Mouse (Mus musculus): ENCODE measurements around the gene Aifm2. TPM values are rescaled to one million over a fixed set of nuclear protein-coding genes. Genes with fewer than 3 reads are reported as not detected.

Aifm2 gene
- polyA plus RNA-seq, 2 experiments: 12.9 to 14.9 TPM

GRCm38 (mm10) chr10:61764689-61765088 is 49.6 kb downstream of the Aifm2 start:
- H3K4me1 ChIP-seq (ENCODE audit: control insufficient read depth, insufficient read depth, low read length): no peaks in the 10 kb centered on the region; the same call in 1 of the 2 replicates
- ATAC-seq (ENCODE audit: low FRiP score, low read depth) (peak; percentile 39; the same call in 1 of the 2 replicates), DNase-seq (ENCODE audit: low spot score) (no peak)
- no peak overlapping the region for H3K4me2 ChIP-seq (replicated peaks; ENCODE audit: low read depth, low read length, severe bottlenecking)
- H3K36me3 ChIP-seq (ENCODE audit: control insufficient read depth, insufficient read depth, low read length): peaks cover 14% of the 10 kb centered on the region
- no peaks in the 10 kb centered on the region for H3K27me3 ChIP-seq (ENCODE audit: control insufficient read depth, insufficient read depth, low read length)
- no peak overlapping the region for H3K27ac ChIP-seq (replicated peaks; ENCODE audit: low read depth, low read length)
- H3K9ac ChIP-seq (ENCODE audit: low read depth, low read length, severe bottlenecking): no peak overlapping the region
- no peaks in the 10 kb centered on the region for H3K9me3 ChIP-seq (ENCODE audit: control insufficient read depth, low read length)
- WGBS: 85% methylated on average over 8 of the region's 8 CpGs
- no peak for TF ChIP-seq POLR2A (IDR thresholded peaks at IDR 0.05; ENCODE audit: borderline replicate concordance, extremely low read depth, insufficient read depth, insufficient read length)
- no peak overlapping the region for H3K4me3 ChIP-seq (replicated peaks; ENCODE audit: low read length)

- TF ChIP-seq POLR2A (IDR thresholded peaks at IDR 0.05; ENCODE audit: borderline replicate concordance, extremely low read depth, insufficient read depth, insufficient read length): no peak
- Histone ChIP-seq H3K36me3 (ENCODE audit: control insufficient read depth, insufficient read depth, low read length) (peaks cover 17% of the 10 kb centered on the region), H3K4me1 (ENCODE audit: control insufficient read depth, insufficient read depth, low read length) (no peaks in the 10 kb centered on the region; the same call in 1 of the 2 replicates), H3K9ac (ENCODE audit: low read depth, low read length, severe bottlenecking) (no peak overlapping the region), H3K27me3 (ENCODE audit: control insufficient read depth, insufficient read depth, low read length) (no peaks in the 10 kb centered on the region), H3K4me3 (replicated peaks; ENCODE audit: low read length) (no peak overlapping the region), H3K4me2 (replicated peaks; ENCODE audit: low read depth, low read length, severe bottlenecking) (no peak overlapping the region), H3K9me3 (ENCODE audit: control insufficient read depth, low read length) (no peaks in the 10 kb centered on the region), H3K27ac (replicated peaks; ENCODE audit: low read depth, low read length) (no peak overlapping the region)
- DNase-seq (ENCODE audit: low spot score) (no peak), ATAC-seq (ENCODE audit: low FRiP score, low read depth) (no peak)
- 46% methylated on average over 5 of the region's 5 CpGs for WGBS
These were observed 50.5 kb downstream of the Aifm2 start for GRCm38 (mm10) chr10:61765558-61765957.

GRCm38 (mm10) chr10:61766806-61767205 is 51.7 kb downstream of the Aifm2 start:
- Histone ChIP-seq H3K27me3 (ENCODE audit: control insufficient read depth, insufficient read depth, low read length) (no peaks in the 10 kb centered on the region), H3K36me3 (ENCODE audit: control insufficient read depth, insufficient read depth, low read length) (peaks cover 17% of the 10 kb centered on the region), H3K4me1 (ENCODE audit: control insufficient read depth, insufficient read depth, low read length) (no peaks in the 10 kb centered on the region; the same call in 1 of the 2 replicates), H3K27ac (replicated peaks; ENCODE audit: low read depth, low read length) (no peak overlapping the region), H3K9me3 (ENCODE audit: control insufficient read depth, low read length) (no peaks in the 10 kb centered on the region), H3K4me2 (replicated peaks; ENCODE audit: low read depth, low read length, severe bottlenecking) (no peak overlapping the region), H3K9ac (ENCODE audit: low read depth, low read length, severe bottlenecking) (no peak overlapping the region), H3K4me3 (replicated peaks; ENCODE audit: low read length) (no peak overlapping the region)
- 62% methylated on average over 6 of the region's 6 CpGs for WGBS
- ATAC-seq (ENCODE audit: low FRiP score, low read depth) (no peak), DNase-seq (ENCODE audit: low spot score) (no peak)
- no peak for TF ChIP-seq POLR2A (IDR thresholded peaks at IDR 0.05; ENCODE audit: borderline replicate concordance, extremely low read depth, insufficient read depth, insufficient read length)

- Histone ChIP-seq H3K4me1 (ENCODE audit: control insufficient read depth, insufficient read depth, low read length) (peaks cover 17% of the 10 kb centered on the region), H3K4me3 (replicated peaks; ENCODE audit: low read length) (peak overlapping the region; percentile 92), H3K9ac (ENCODE audit: low read depth, low read length, severe bottlenecking) (peak overlapping the region; percentile 99), H3K27me3 (ENCODE audit: control insufficient read depth, insufficient read depth, low read length) (no peaks in the 10 kb centered on the region), H3K27ac (replicated peaks; ENCODE audit: low read depth, low read length) (peak overlapping the region; percentile 97; the same call in 1 of the 2 replicates), H3K4me2 (replicated peaks; ENCODE audit: low read depth, low read length, severe bottlenecking) (peak overlapping the region; percentile 72), H3K9me3 (ENCODE audit: control insufficient read depth, low read length) (no peaks in the 10 kb centered on the region), H3K36me3 (ENCODE audit: control insufficient read depth, insufficient read depth, low read length) (peaks cover 3% of the 10 kb centered on the region; the same call in 1 of the 2 replicates)
- TF ChIP-seq POLR2A (IDR thresholded peaks at IDR 0.05; ENCODE audit: borderline replicate concordance, extremely low read depth, insufficient read depth, insufficient read length): no peak
- whole genome bisulfite sequencing: 25% methylated on average over 8 of the region's 9 CpGs
- ATAC-seq (ENCODE audit: low FRiP score, low read depth) (no peak), DNase-seq (ENCODE audit: low spot score) (peak; percentile 18)
These were observed 66.5 kb downstream of the Aifm2 start for GRCm38 (mm10) chr10:61781461-61782128.

- Histone ChIP-seq H3K4me2 (replicated peaks; ENCODE audit: low read depth, low read length, severe bottlenecking) (peak overlapping the region; percentile 72), H3K4me1 (ENCODE audit: control insufficient read depth, insufficient read depth, low read length) (peaks cover 17% of the 10 kb centered on the region), H3K36me3 (ENCODE audit: control insufficient read depth, insufficient read depth, low read length) (no peaks in the 10 kb centered on the region), H3K9me3 (ENCODE audit: control insufficient read depth, low read length) (no peaks in the 10 kb centered on the region), H3K27me3 (ENCODE audit: control insufficient read depth, insufficient read depth, low read length) (no peaks in the 10 kb centered on the region), H3K27ac (replicated peaks; ENCODE audit: low read depth, low read length) (peak overlapping the region; percentile 97), H3K4me3 (replicated peaks; ENCODE audit: low read length) (peak overlapping the region; percentile 92), H3K9ac (ENCODE audit: low read depth, low read length, severe bottlenecking) (peak overlapping the region; percentile 99)
- ATAC-seq (ENCODE audit: low FRiP score, low read depth) (peak; percentile 43), DNase-seq (ENCODE audit: low spot score) (peak; percentile 79)
- 0 out of 2 replicates have a peak, but pooled peaks have one; percentile 41 for TF ChIP-seq POLR2A (IDR thresholded peaks at IDR 0.05; ENCODE audit: borderline replicate concordance, extremely low read depth, insufficient read depth, insufficient read length)
- WGBS: under 1% methylated on average over 41 of the region's 74 CpGs
These were observed 67.9 kb downstream of the Aifm2 start for GRCm38 (mm10) chr10:61782799-61783611.
